In genomic region chr1:75277195-75278188, GRCm38 (mm10) we compare ENCODE assay signal across 9 mouse cellular contexts. TPM values are rescaled to one million over a fixed set of nuclear protein-coding genes. Genes with fewer than 3 reads are reported as not detected.
DNase-seq lines count a peak whose midpoint lies in the region; ATAC-seq and TF ChIP-seq lines count a peak whose summit lies in the region.
"Had no signal": no experiment of that assay in that cellular context is flagged by ENCODE, and none has a peak within 500 bp of the region (broad histone marks: within the 10 kb centered on the region; RNA-seq: fewer than 3 reads in every experiment).

No protein-coding gene starts in this region.

- no peak overlapping the region for H3K9ac ChIP-seq in heart, postnatal 0 days (replicated peaks; ENCODE audit: low read depth, low read length)
- H3K9ac ChIP-seq in ES-Bruce4 (ENCODE audit: low read depth, poor library complexity, severe bottlenecking): no peak overlapping the region
- H3K9ac ChIP-seq in hindbrain, embryonic 13.5 days: peak overlapping the region; percentile 70
- H3K9ac ChIP-seq in midbrain, embryonic 11.5 days (ENCODE audit: low read length): peak overlapping the region; percentile 18; the same call in 1 of the 2 replicates

- no peak overlapping the region for H3K27ac ChIP-seq in heart, postnatal 0 days (ENCODE audit: low read depth)
- no peak overlapping the region for H3K27ac ChIP-seq in heart, embryonic 10.5 days
- H3K27ac ChIP-seq in ES-Bruce4 (ENCODE audit: insufficient read depth, low read length): no peak overlapping the region
- H3K27ac ChIP-seq in hindbrain, embryonic 13.5 days: peak overlapping the region; percentile 68
- H3K27ac ChIP-seq in midbrain, embryonic 11.5 days (ENCODE audit: low read depth, low read length): no peak overlapping the region

- ATAC-seq in heart, postnatal 0 days (ENCODE audit: insufficient read depth, low read depth): no peak
- peak; percentile 83 for ATAC-seq in hindbrain, embryonic 13.5 days (ENCODE audit: low FRiP score)
- ATAC-seq in midbrain, embryonic 11.5 days (ENCODE audit: low FRiP score): no peak; the same call in 1 of the 2 replicates

- no peak for TF ChIP-seq POLR2A in ES-Bruce4 (IDR thresholded peaks at IDR 0.05; ENCODE audit: insufficient read depth, low read length)

- H3K4me1 ChIP-seq in heart, postnatal 0 days (ENCODE audit: control insufficient read depth, insufficient read depth): no peaks in the 10 kb centered on the region
- 0 out of 2 replicates have a peak, but pooled peaks cover 3% of the 10 kb centered on the region for H3K4me1 ChIP-seq in heart, embryonic 10.5 days
- H3K4me1 ChIP-seq in ES-Bruce4 (ENCODE audit: control insufficient read depth, insufficient read depth, low read length): no peaks in the 10 kb centered on the region
- H3K4me1 ChIP-seq in hindbrain, embryonic 13.5 days (replicated peaks): peaks cover 6% of the 10 kb centered on the region; the same call in 1 of the 2 replicates
- H3K4me1 ChIP-seq in midbrain, embryonic 11.5 days (ENCODE audit: control insufficient read depth, insufficient read depth, low read length): no peaks in the 10 kb centered on the region

- TF ChIP-seq EP300 in heart, postnatal 0 days (IDR thresholded peaks at IDR 0.05; ENCODE audit: low read depth): no peak
- TF ChIP-seq EP300 in ES-Bruce4 (IDR thresholded peaks at IDR 0.05; ENCODE audit: insufficient read depth, low read depth, low read length): no peak

- no peaks in the 10 kb centered on the region for H3K36me3 ChIP-seq in heart, postnatal 0 days (replicated peaks; ENCODE audit: control insufficient read depth, insufficient read depth, low read length)
- H3K36me3 ChIP-seq in heart, embryonic 10.5 days: no peaks in the 10 kb centered on the region
- no peaks in the 10 kb centered on the region for H3K36me3 ChIP-seq in ES-Bruce4 (ENCODE audit: control insufficient read depth, insufficient read depth, low read length, poor library complexity, severe bottlenecking)
- 0 out of 2 replicates have a peak, but pooled peaks cover 4% of the 10 kb centered on the region for H3K36me3 ChIP-seq in hindbrain, embryonic 13.5 days
- no peaks in the 10 kb centered on the region for H3K36me3 ChIP-seq in midbrain, embryonic 11.5 days (ENCODE audit: control insufficient read depth, insufficient read depth, low read length)

- no peak overlapping the region for H3K4me3 ChIP-seq in heart, postnatal 0 days (ENCODE audit: low read depth, low read length)
- H3K4me3 ChIP-seq in heart, embryonic 10.5 days: no peak overlapping the region
- peak overlapping the region; percentile 30 for H3K4me3 ChIP-seq in ES-Bruce4 (ENCODE audit: low read depth, low read length)
- peak overlapping the region; percentile 48 for H3K4me3 ChIP-seq in hindbrain, embryonic 13.5 days
- peak overlapping the region; percentile 24 for H3K4me3 ChIP-seq in midbrain, embryonic 11.5 days (ENCODE audit: low read depth, low read length)

- peak; percentile 47 for DNase-seq in heart, postnatal 0 days (ENCODE audit: low spot score)
- DNase-seq in heart, embryonic 10.5 days (ENCODE audit: low spot score): no peak
- DNase-seq in cerebellum, postnatal 10 days: peak; percentile 33 to 36
- DNase-seq in midbrain, embryonic 11.5 days (ENCODE audit: low spot score, missing footprints): peak; percentile 93
- peak; percentile 78 for DNase-seq in thymus, postnatal 4 days
- DNase-seq in right cerebral cortex, postnatal 25 days: no peak

- H3K27me3 ChIP-seq in heart, postnatal 0 days (ENCODE audit: control insufficient read depth, insufficient read depth, low read length): peaks cover 20% of the 10 kb centered on the region
- peaks cover 21% of the 10 kb centered on the region for H3K27me3 ChIP-seq in heart, embryonic 10.5 days (ENCODE audit: insufficient read depth, poor library complexity, severe bottlenecking)
- no peaks in the 10 kb centered on the region; the same call in 1 of the 2 replicates for H3K27me3 ChIP-seq in ES-Bruce4 (ENCODE audit: control insufficient read depth, insufficient read depth, low read length, poor library complexity, severe bottlenecking)
- H3K27me3 ChIP-seq in hindbrain, embryonic 13.5 days: peaks cover 53% of the 10 kb centered on the region
- peaks cover 12% of the 10 kb centered on the region for H3K27me3 ChIP-seq in midbrain, embryonic 11.5 days (ENCODE audit: control insufficient read depth, insufficient read depth, low read length)

- WGBS in heart, postnatal 0 days: 5% methylated on average over 23 of the region's 23 CpGs
- 6% methylated on average over 23 of the region's 23 CpGs for WGBS in heart, embryonic 10.5 days
- 4% methylated on average over 23 of the region's 23 CpGs for WGBS in hindbrain, embryonic 13.5 days
- 4% methylated on average over 23 of the region's 23 CpGs for WGBS in midbrain, embryonic 11.5 days

- H3K9me3 ChIP-seq in heart, postnatal 0 days (replicated peaks; ENCODE audit: control insufficient read depth, low read length): no peaks in the 10 kb centered on the region
- H3K9me3 ChIP-seq in heart, embryonic 10.5 days: no peaks in the 10 kb centered on the region
- peaks cover 9% of the 10 kb centered on the region; the same call in 1 of the 2 replicates for H3K9me3 ChIP-seq in ES-Bruce4 (replicated peaks; ENCODE audit: control insufficient read depth, insufficient read depth, low read length, poor library complexity, severe bottlenecking)
- no peaks in the 10 kb centered on the region for H3K9me3 ChIP-seq in hindbrain, embryonic 13.5 days
- H3K9me3 ChIP-seq in midbrain, embryonic 11.5 days (ENCODE audit: control insufficient read depth, low read length): no peaks in the 10 kb centered on the region

- TF ChIP-seq CTCF in heart, postnatal 0 days (IDR thresholded peaks at IDR 0.05; ENCODE audit: low read depth): no peak
- TF ChIP-seq CTCF in ES-Bruce4 (IDR thresholded peaks at IDR 0.05; ENCODE audit: low read depth, low read length): no peak

- H3K4me2 ChIP-seq in heart, postnatal 0 days (ENCODE audit: low read depth, low read length): no peak overlapping the region
- H3K4me2 ChIP-seq in hindbrain, embryonic 13.5 days: peak overlapping the region; percentile 60
- peak overlapping the region; percentile 37 for H3K4me2 ChIP-seq in midbrain, embryonic 11.5 days

RNA-seq across cellular contexts. Expression of gene Resp18, which starts 0.7 kb away (rescaled TPM):
- not detected in 2 replicates for total RNA-seq in heart, postnatal 0 days (2014; rRNA removed; ENCODE audit: low replicate concordance)
- polyA plus RNA-seq in heart, postnatal 0 days (2015; fragmentation: Nextera tagmentation; extraction: Ambion mirVana): 0.48 TPM in 1 of 2 replicates, not detected in the other
- not detected in 2 replicates for polyA plus RNA-seq in heart, embryonic 10.5 days (2016; fragmentation: Nextera tagmentation; extraction: Ambion mirVana)
- polyA plus RNA-seq in ES-Bruce4 (2011; ENCODE audit: insufficient read depth, insufficient read length, low read depth, missing spikeins): not detected in 2 replicates
- 131 and 140 TPM in 2 replicates for polyA plus RNA-seq in hindbrain, embryonic 13.5 days (2015; fragmentation: Nextera tagmentation; extraction: Ambion mirVana)
- polyA plus RNA-seq in midbrain, embryonic 11.5 days (2014; fragmentation: Nextera tagmentation; extraction: Ambion mirVana): 28.5 and 34.8 TPM in 2 replicates
- polyA plus RNA-seq: liver, adult 2 months had no signal

RNA-seq across cellular contexts. Expression of gene Ptprn, which starts 13.2 kb away (rescaled TPM):
- 0.04 and 0.15 TPM in 2 replicates for total RNA-seq in heart, postnatal 0 days (2014; rRNA removed; ENCODE audit: low replicate concordance)
- 0.16 and 0.26 TPM in 2 replicates for polyA plus RNA-seq in heart, postnatal 0 days (2015; fragmentation: Nextera tagmentation; extraction: Ambion mirVana)
- 0.70 and 0.84 TPM in 2 replicates for polyA plus RNA-seq in heart, embryonic 10.5 days (2016; fragmentation: Nextera tagmentation; extraction: Ambion mirVana)
- 9.1 and 10.1 TPM in 2 replicates for polyA plus RNA-seq in ES-Bruce4 (2011; ENCODE audit: insufficient read depth, insufficient read length, low read depth, missing spikeins)
- polyA plus RNA-seq in hindbrain, embryonic 13.5 days (2015; fragmentation: Nextera tagmentation; extraction: Ambion mirVana): 15.6 and 17.6 TPM in 2 replicates
- polyA plus RNA-seq in midbrain, embryonic 11.5 days (2014; fragmentation: Nextera tagmentation; extraction: Ambion mirVana): 4.2 and 4.4 TPM in 2 replicates
- polyA plus RNA-seq: liver, adult 2 months had no signal

RNA-seq across cellular contexts. Expression of gene Dnpep, which starts 40.3 kb away (rescaled TPM):
- 202 and 236 TPM in 2 replicates for total RNA-seq in heart, postnatal 0 days (2014; rRNA removed; ENCODE audit: low replicate concordance)
- polyA plus RNA-seq in heart, postnatal 0 days (2015; fragmentation: Nextera tagmentation; extraction: Ambion mirVana): 147 TPM in 2 replicates
- polyA plus RNA-seq in heart, embryonic 10.5 days (2016; fragmentation: Nextera tagmentation; extraction: Ambion mirVana): 142 and 144 TPM in 2 replicates
- 104 and 105 TPM in 2 replicates for polyA plus RNA-seq in ES-Bruce4 (2011; ENCODE audit: insufficient read depth, insufficient read length, low read depth, missing spikeins)
- 161 and 170 TPM in 2 replicates for polyA plus RNA-seq in hindbrain, embryonic 13.5 days (2015; fragmentation: Nextera tagmentation; extraction: Ambion mirVana)
- 149 TPM in 2 replicates for polyA plus RNA-seq in midbrain, embryonic 11.5 days (2014; fragmentation: Nextera tagmentation; extraction: Ambion mirVana)

RNA-seq across cellular contexts. Expression of gene Dnajb2, which starts 41.3 kb away (rescaled TPM):
- total RNA-seq in heart, postnatal 0 days (2014; rRNA removed; ENCODE audit: low replicate concordance): 25.1 and 35.0 TPM in 2 replicates
- polyA plus RNA-seq in heart, postnatal 0 days (2015; fragmentation: Nextera tagmentation; extraction: Ambion mirVana): 34.9 and 36.7 TPM in 2 replicates
- polyA plus RNA-seq in heart, embryonic 10.5 days (2016; fragmentation: Nextera tagmentation; extraction: Ambion mirVana): 24.5 and 32.4 TPM in 2 replicates
- polyA plus RNA-seq in ES-Bruce4 (2011; ENCODE audit: insufficient read depth, insufficient read length, low read depth, missing spikeins): 18.9 and 23.8 TPM in 2 replicates
- polyA plus RNA-seq in hindbrain, embryonic 13.5 days (2015; fragmentation: Nextera tagmentation; extraction: Ambion mirVana): 59.7 and 62.3 TPM in 2 replicates
- polyA plus RNA-seq in midbrain, embryonic 11.5 days (2014; fragmentation: Nextera tagmentation; extraction: Ambion mirVana): 15.9 and 18.1 TPM in 2 replicates

RNA-seq across cellular contexts. Expression of gene A630095N17Rik, which starts 45.6 kb away (rescaled TPM):
- not detected in 2 replicates for total RNA-seq in heart, postnatal 0 days (2014; rRNA removed; ENCODE audit: low replicate concordance)
- polyA plus RNA-seq in heart, postnatal 0 days (2015; fragmentation: Nextera tagmentation; extraction: Ambion mirVana): not detected in 2 replicates
- not detected in 2 replicates for polyA plus RNA-seq in heart, embryonic 10.5 days (2016; fragmentation: Nextera tagmentation; extraction: Ambion mirVana)
- polyA plus RNA-seq in ES-Bruce4 (2011; ENCODE audit: insufficient read depth, insufficient read length, low read depth, missing spikeins): not detected in 2 replicates
- polyA plus RNA-seq in hindbrain, embryonic 13.5 days (2015; fragmentation: Nextera tagmentation; extraction: Ambion mirVana): not detected in 2 replicates
- not detected in 2 replicates for polyA plus RNA-seq in midbrain, embryonic 11.5 days (2014; fragmentation: Nextera tagmentation; extraction: Ambion mirVana)
- total RNA-seq: liver, adult 2 months had no signal
- polyA plus RNA-seq: liver, adult 2 months had no signal

Comparison
In these comparisons a context has a peak if more than half of its experiments do, and no peak if none do; other contexts are left out.
1. DNase-seq: peak in heart, postnatal 0 days (single experiment), cerebellum, postnatal 10 days (2 of 2), midbrain, embryonic 11.5 days (single experiment) and thymus, postnatal 4 days (single experiment); none in heart, embryonic 10.5 days (single experiment) and right cerebral cortex, postnatal 25 days (single experiment).
2. H3K4me3 ChIP-seq: peak in ES-Bruce4 (single experiment), hindbrain, embryonic 13.5 days (single experiment) and midbrain, embryonic 11.5 days (single experiment); none in heart, postnatal 0 days (single experiment) and heart, embryonic 10.5 days (single experiment).
3. H3K9ac ChIP-seq: peak in hindbrain, embryonic 13.5 days (single experiment) and midbrain, embryonic 11.5 days (single experiment); none in heart, postnatal 0 days (single experiment) and ES-Bruce4 (single experiment).
4. RNA of gene Resp18, which starts 0.7 kb away (polyA plus RNA-seq): 131 to 140 TPM in hindbrain, embryonic 13.5 days and 28.5 to 34.8 TPM in midbrain, embryonic 11.5 days; 0.48 TPM in heart, postnatal 0 days, not detected in heart, embryonic 10.5 days and not detected in ES-Bruce4; every median in the first group is over 10 times any median in the second.